Mouse (Mus musculus): Measurements from ENCODE around the gene Vat1l. TPM values are rescaled to one million over a fixed set of nuclear protein-coding genes. Genes with fewer than 3 reads are reported as not detected.

Vat1l gene
- total RNA-seq, 1 experiment, result 2.4 TPM

GRCm38 (mm10) chr8:114399273-114399672, 193.9 kb downstream of the Vat1l start:
- Histone ChIP-seq H3K4me1 (ENCODE audit: control insufficient read depth in 2 of 2, insufficient read depth in 2 of 2, low read length in 2 of 2, poor library complexity in 1 of 2) (peaks cover 0 to 10% of the 10 kb centered on the region in 2 experiments; a peak in 2 of 4 replicates), H3K4me3 (ENCODE audit: insufficient read depth in 1 of 2, low read depth in 1 of 2, low read length in 2 of 2, poor library complexity in 1 of 2, severe bottlenecking in 1 of 2) (no peak overlapping the region), H3K9ac (ENCODE audit: insufficient read depth, low read depth, low read length, poor library complexity, severe bottlenecking) (0 out of 2 replicates have a peak overlapping the region, but pooled peaks have one; percentile 20), H3K36me3 (ENCODE audit: control insufficient read depth, insufficient read depth, low read length, poor library complexity, severe bottlenecking) (no peaks in the 10 kb centered on the region), H3K9me3 (ENCODE audit: control insufficient read depth, insufficient read depth, low read depth, low read length) (no peaks in the 10 kb centered on the region), H3K27ac (ENCODE audit: insufficient read depth, low read depth, low read length, poor library complexity, severe bottlenecking) (peak overlapping the region; percentile 83)
- TF ChIP-seq MAFK (IDR thresholded peaks at IDR 0.05; ENCODE audit: insufficient read depth, low read depth, low read length) (peak; percentile 65; the same call in 1 of the 2 replicates), ZC3H11A (IDR thresholded peaks at IDR 0.05; ENCODE audit: borderline replicate concordance, low read depth, low read length) (no peak)
- DNase-seq (ENCODE audit: low read depth, low spot score), result peak; percentile 56
- in situ Hi-C loops (cut with MboI; ENCODE audit: low sequenced_read_pairs in 2 of 2, unreplicated experiment in 2 of 2), result no loop called here

GRCm38 (mm10) chr8:114401679-114402078, 196.3 kb downstream of the Vat1l start:
- H3K9me3 ChIP-seq (ENCODE audit: control insufficient read depth, insufficient read depth, low read depth, low read length), result no peaks in the 10 kb centered on the region
- no peaks in the 10 kb centered on the region for H3K36me3 ChIP-seq (ENCODE audit: control insufficient read depth, insufficient read depth, low read length, poor library complexity, severe bottlenecking)
- no peak overlapping the region for H3K27ac ChIP-seq (ENCODE audit: insufficient read depth, low read depth, low read length, poor library complexity, severe bottlenecking)
- in situ Hi-C loops (cut with MboI; ENCODE audit: low sequenced_read_pairs in 2 of 2, unreplicated experiment in 2 of 2), result no loop called here
- H3K9ac ChIP-seq (ENCODE audit: insufficient read depth, low read depth, low read length, poor library complexity, severe bottlenecking), result no peak overlapping the region
- TF ChIP-seq CHD2 (IDR thresholded peaks at IDR 0.05; ENCODE audit: low read depth, low read length) (no peak), ZNF384 (IDR thresholded peaks at IDR 0.05; ENCODE audit: low read depth, low read length) (no peak), ZC3H11A (IDR thresholded peaks at IDR 0.05; ENCODE audit: borderline replicate concordance, low read depth, low read length) (no peak), MAFK (IDR thresholded peaks at IDR 0.05; ENCODE audit: insufficient read depth, low read depth, low read length) (no peak), HCFC1 (IDR thresholded peaks at IDR 0.05; ENCODE audit: borderline replicate concordance, insufficient read depth, low read length) (no peak)
- DNase-seq (ENCODE audit: low read depth, low spot score), result no peak
- peaks cover 0 to 10% of the 10 kb centered on the region in 2 experiments; a peak in 2 of 4 replicates for H3K4me1 ChIP-seq (ENCODE audit: control insufficient read depth in 2 of 2, insufficient read depth in 2 of 2, low read length in 2 of 2, poor library complexity in 1 of 2)
- H3K4me3 ChIP-seq (ENCODE audit: insufficient read depth in 1 of 2, low read depth in 1 of 2, low read length in 2 of 2, poor library complexity in 1 of 2, severe bottlenecking in 1 of 2), result no peak overlapping the region

GRCm38 (mm10) chr8:114411421-114411820, 206.0 kb downstream of the Vat1l start:
- Histone ChIP-seq H3K9ac (ENCODE audit: insufficient read depth, low read depth, low read length, poor library complexity, severe bottlenecking) (no peak overlapping the region), H3K27ac (ENCODE audit: insufficient read depth, low read depth, low read length, poor library complexity, severe bottlenecking) (no peak overlapping the region), H3K4me3 (ENCODE audit: insufficient read depth in 1 of 2, low read depth in 1 of 2, low read length in 2 of 2, poor library complexity in 1 of 2, severe bottlenecking in 1 of 2) (no peak overlapping the region), H3K4me1 (ENCODE audit: control insufficient read depth in 2 of 2, insufficient read depth in 2 of 2, low read length in 2 of 2, poor library complexity in 1 of 2) (no peaks in the 10 kb centered on the region), H3K36me3 (ENCODE audit: control insufficient read depth, insufficient read depth, low read length, poor library complexity, severe bottlenecking) (no peaks in the 10 kb centered on the region), H3K9me3 (ENCODE audit: control insufficient read depth, insufficient read depth, low read depth, low read length) (no peaks in the 10 kb centered on the region)
- in situ Hi-C loops (cut with MboI; ENCODE audit: low sequenced_read_pairs in 2 of 2, unreplicated experiment in 2 of 2), result no loop called here
- no peak for TF ChIP-seq CHD2 (IDR thresholded peaks at IDR 0.05; ENCODE audit: low read depth, low read length)
- TF ChIP-seq ZC3H11A (IDR thresholded peaks at IDR 0.05; ENCODE audit: borderline replicate concordance, low read depth, low read length), result no peak
- no peak for TF ChIP-seq ZNF384 (IDR thresholded peaks at IDR 0.05; ENCODE audit: low read depth, low read length)
- no peak for TF ChIP-seq HCFC1 (IDR thresholded peaks at IDR 0.05; ENCODE audit: borderline replicate concordance, insufficient read depth, low read length)
- TF ChIP-seq MAFK (IDR thresholded peaks at IDR 0.05; ENCODE audit: insufficient read depth, low read depth, low read length), result no peak
- no peak for DNase-seq (ENCODE audit: low read depth, low spot score)

GRCm38 (mm10) chr8:114417786-114418185, 212.4 kb downstream of the Vat1l start, which contains the start of gene Clec3a:
Gene Clec3a, plus strand, starts transcription at chr8:114418086.
- in situ Hi-C loops (cut with MboI; ENCODE audit: low sequenced_read_pairs in 2 of 2, unreplicated experiment in 2 of 2), result no loop called here
- H3K36me3 ChIP-seq (ENCODE audit: control insufficient read depth, insufficient read depth, low read length, poor library complexity, severe bottlenecking), result no peaks in the 10 kb centered on the region

DNA sequence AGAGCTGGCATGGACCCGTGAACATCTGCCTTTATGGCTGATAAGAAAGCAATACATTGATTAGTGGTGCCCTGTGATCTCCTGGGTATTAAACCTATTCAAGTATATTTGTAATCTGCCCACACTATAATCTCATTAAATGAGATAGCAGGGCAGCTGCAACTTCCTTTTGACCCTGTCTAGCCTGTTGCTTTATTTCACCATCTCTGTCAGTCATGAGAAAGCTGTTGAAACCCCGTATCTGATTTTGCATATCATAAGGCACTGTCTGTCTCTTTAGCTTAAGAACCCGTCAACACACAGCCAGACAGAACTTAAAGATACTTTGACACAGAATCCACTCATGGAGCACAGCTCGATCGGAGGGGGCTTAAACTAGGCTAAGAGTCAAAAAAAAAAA, 213.1 kb downstream of the Vat1l start:
- no peaks in the 10 kb centered on the region for H3K9me3 ChIP-seq (ENCODE audit: control insufficient read depth, insufficient read depth, low read depth, low read length)
- in situ Hi-C loops (cut with MboI; ENCODE audit: low sequenced_read_pairs in 2 of 2, unreplicated experiment in 2 of 2), result no loop called here
- no peak overlapping the region for H3K9ac ChIP-seq (ENCODE audit: insufficient read depth, low read depth, low read length, poor library complexity, severe bottlenecking)
- H3K4me3 ChIP-seq (ENCODE audit: insufficient read depth in 1 of 2, low read depth in 1 of 2, low read length in 2 of 2, poor library complexity in 1 of 2, severe bottlenecking in 1 of 2), result no peak overlapping the region
- no peak for DNase-seq (ENCODE audit: low read depth, low spot score)
- no peak for TF ChIP-seq ZC3H11A (IDR thresholded peaks at IDR 0.05; ENCODE audit: borderline replicate concordance, low read depth, low read length)
- TF ChIP-seq ZNF384 (IDR thresholded peaks at IDR 0.05; ENCODE audit: low read depth, low read length), result no peak
- no peak for TF ChIP-seq CHD2 (IDR thresholded peaks at IDR 0.05; ENCODE audit: low read depth, low read length)
- H3K4me1 ChIP-seq (ENCODE audit: control insufficient read depth in 2 of 2, insufficient read depth in 2 of 2, low read length in 2 of 2, poor library complexity in 1 of 2), result no peaks in the 10 kb centered on the region
- H3K36me3 ChIP-seq (ENCODE audit: control insufficient read depth, insufficient read depth, low read length, poor library complexity, severe bottlenecking), result no peaks in the 10 kb centered on the region
- no peak overlapping the region for H3K27ac ChIP-seq (ENCODE audit: insufficient read depth, low read depth, low read length, poor library complexity, severe bottlenecking)

More at GRCm38 (mm10) chr8:114417786-114418185, 212.4 kb downstream of the Vat1l start, which contains the start of gene Clec3a:
- Histone ChIP-seq H3K9me3 (ENCODE audit: control insufficient read depth, insufficient read depth, low read depth, low read length) (no peaks in the 10 kb centered on the region), H3K9ac (ENCODE audit: insufficient read depth, low read depth, low read length, poor library complexity, severe bottlenecking) (no peak within 1 kb of the TSS), H3K27ac (ENCODE audit: insufficient read depth, low read depth, low read length, poor library complexity, severe bottlenecking) (no peak within 1 kb of the TSS), H3K4me3 (ENCODE audit: insufficient read depth in 1 of 2, low read depth in 1 of 2, low read length in 2 of 2, poor library complexity in 1 of 2, severe bottlenecking in 1 of 2) (no peak within 1 kb of the TSS), H3K4me1 (ENCODE audit: control insufficient read depth in 2 of 2, insufficient read depth in 2 of 2, low read length in 2 of 2, poor library complexity in 1 of 2) (no peaks in the 10 kb centered on the region)
- DNase-seq (ENCODE audit: low read depth, low spot score), result no peak
- no peak for TF ChIP-seq ZC3H11A (IDR thresholded peaks at IDR 0.05; ENCODE audit: borderline replicate concordance, low read depth, low read length)
- TF ChIP-seq CHD2 (IDR thresholded peaks at IDR 0.05; ENCODE audit: low read depth, low read length), result no peak
- no peak for TF ChIP-seq MAFK (IDR thresholded peaks at IDR 0.05; ENCODE audit: insufficient read depth, low read depth, low read length)
- TF ChIP-seq HCFC1 (IDR thresholded peaks at IDR 0.05; ENCODE audit: borderline replicate concordance, insufficient read depth, low read length), result no peak
